Mouse (Mus musculus) mouse trophoblast stem cell (cell line): ENCODE measurements around the gene Grin3b.

Experiments used
- in situ Hi-C, 2 experiments: fragments of 300-500 bp; cut with MseI, MboI; formaldehyde crosslinking; loops; 2 replicates in 1 of 2; 3 replicates in 1 of 2; pipeline ENCODE4 v1.15.1; 2025

The Grin3b gene

GRCm38 (mm10) chr10:79970415-79971182 lies at the start of gene Grin3b:
Gene Grin3b (plus strand): TSS chr10:79970715.
- in situ Hi-C loops = no loop called here

- in situ Hi-C loops = loop anchor here in 1 of 2 experiments (5.0 kb wide), 1 partner anchor 34 kb away; the partner anchor contains the start of gene Elane
These were observed 49.5 kb upstream of the Grin3b start, which contains the start of gene R3hdm4 for GRCm38 (mm10) chr10:79920958-79921535. Gene R3hdm4 (minus strand): TSS chr10:79921208.

GRCm38 (mm10) chr10:79921572-79921971 lies 48.9 kb upstream of the Grin3b start:
- in situ Hi-C loops = loop anchor here in 1 of 2 experiments (5.0 kb wide), 1 partner anchor 34 kb away; the partner anchor contains the start of gene Elane

- in situ Hi-C loops = loop anchor here in 1 of 2 experiments (5.0 kb wide), 1 partner anchor 38 kb away; the partner anchor contains the start of gene Elane
These were observed 45.3 kb upstream of the Grin3b start for GRCm38 (mm10) chr10:79924998-79925784.

- in situ Hi-C loops = no loop called here
These were observed 44.6 kb upstream of the Grin3b start for GRCm38 (mm10) chr10:79925785-79926490.

- in situ Hi-C loops = no loop called here
These were observed 43.8 kb upstream of the Grin3b start, which contains the start of gene Arid3a for GRCm38 (mm10) chr10:79926491-79927323. Gene Arid3a (plus strand): TSS chr10:79927043.

- in situ Hi-C loops = no loop called here
These were observed 43.0 kb upstream of the Grin3b start for GRCm38 (mm10) chr10:79927324-79928029.

- in situ Hi-C loops = no loop called here
These were observed 42.4 kb upstream of the Grin3b start for GRCm38 (mm10) chr10:79928030-79928694.

GRCm38 (mm10) chr10:79928907-79929701 lies 41.4 kb upstream of the Grin3b start:
- in situ Hi-C loops = no loop called here

- in situ Hi-C loops = no loop called here
These were observed 40.3 kb upstream of the Grin3b start for GRCm38 (mm10) chr10:79929967-79930825.

- in situ Hi-C loops = no loop called here
These were observed 39.7 kb upstream of the Grin3b start for GRCm38 (mm10) chr10:79930826-79931186.

GRCm38 (mm10) chr10:79931797-79932196 lies 38.7 kb upstream of the Grin3b start:
- in situ Hi-C loops = no loop called here

- in situ Hi-C loops = no loop called here
These were observed 37.8 kb upstream of the Grin3b start for GRCm38 (mm10) chr10:79932736-79933135.

GRCm38 (mm10) chr10:79933145-79933679 lies 37.3 kb upstream of the Grin3b start:
- in situ Hi-C loops = no loop called here

GRCm38 (mm10) chr10:79933861-79934260 lies 36.7 kb upstream of the Grin3b start:
- in situ Hi-C loops = no loop called here

- in situ Hi-C loops = no loop called here
These were observed 36.2 kb upstream of the Grin3b start for GRCm38 (mm10) chr10:79934272-79934721.
